Mouse (Mus musculus): ENCODE results near the gene Zfp987.
"Not testable (repeated sequence)": the region's sequence is repeated elsewhere in the genome, so short reads cannot be mapped to it uniquely, and the experiment has no call there.

- TF ChIP-seq EP300, CTCF (IDR thresholded peaks at IDR 0.05): not testable (repeated sequence)
Observed at GRCm38 (mm10) chr4:146066932-146067580, 30.0 kb upstream of the Zfp987 start.

Data from lung, postnatal 0 days (tissue).